Mouse (Mus musculus) kidney, adult 10 weeks (tissue): ENCODE results near the gene Akr1b10. TPM values are rescaled to one million over a fixed set of nuclear protein-coding genes. Genes with fewer than 3 reads are reported as not detected.

ENCODE experiments used
- polyA plus RNA-seq: library from polyadenylated mRNA; stranded (reverse); fragments of 350-450 nt; fragmentation: Illumina TruSeq; extraction: RNeasy Lipid Tissue Mini Kit (QIAGEN cat#74804); gene quantifications from one replicate; pipeline ENCODE4 v1.2.3, GENCODE M21; 2014; ENCODE audit warnings: low read depth, low replicate concordance

Gene Akr1b10
- 27.7 TPM for polyA plus RNA-seq

DNA sequence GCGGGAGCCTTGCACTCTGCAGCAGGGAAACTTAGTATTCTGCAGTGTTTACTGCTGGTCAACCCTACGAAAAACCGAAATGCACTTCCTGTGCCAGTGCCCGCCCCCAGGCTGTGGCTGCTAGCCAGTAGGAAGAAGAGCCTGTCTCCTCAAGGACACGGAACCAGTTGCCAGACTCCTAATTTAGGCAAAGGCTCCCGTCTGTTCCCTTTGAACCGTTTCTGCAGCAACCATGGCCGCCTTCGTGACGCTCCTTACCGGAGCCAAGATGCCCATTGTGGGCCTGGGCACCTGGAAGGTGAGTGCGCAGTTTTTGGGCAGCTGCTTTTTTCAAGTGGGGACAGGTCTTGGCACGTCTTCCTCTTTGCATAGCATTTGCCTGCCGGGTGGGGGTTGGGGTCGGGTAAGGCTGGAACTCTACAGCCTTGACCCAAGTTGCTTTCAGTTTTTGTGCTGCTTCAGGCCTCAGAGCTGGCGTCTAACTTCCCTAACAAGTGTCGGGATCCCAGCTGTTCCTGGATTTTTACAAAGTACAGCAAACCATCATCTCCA, at the start of gene Akr1b10:
Akr1b10 (plus strand) TSS at position 109 of the 552 bp plus-strand sequence.

DNA sequence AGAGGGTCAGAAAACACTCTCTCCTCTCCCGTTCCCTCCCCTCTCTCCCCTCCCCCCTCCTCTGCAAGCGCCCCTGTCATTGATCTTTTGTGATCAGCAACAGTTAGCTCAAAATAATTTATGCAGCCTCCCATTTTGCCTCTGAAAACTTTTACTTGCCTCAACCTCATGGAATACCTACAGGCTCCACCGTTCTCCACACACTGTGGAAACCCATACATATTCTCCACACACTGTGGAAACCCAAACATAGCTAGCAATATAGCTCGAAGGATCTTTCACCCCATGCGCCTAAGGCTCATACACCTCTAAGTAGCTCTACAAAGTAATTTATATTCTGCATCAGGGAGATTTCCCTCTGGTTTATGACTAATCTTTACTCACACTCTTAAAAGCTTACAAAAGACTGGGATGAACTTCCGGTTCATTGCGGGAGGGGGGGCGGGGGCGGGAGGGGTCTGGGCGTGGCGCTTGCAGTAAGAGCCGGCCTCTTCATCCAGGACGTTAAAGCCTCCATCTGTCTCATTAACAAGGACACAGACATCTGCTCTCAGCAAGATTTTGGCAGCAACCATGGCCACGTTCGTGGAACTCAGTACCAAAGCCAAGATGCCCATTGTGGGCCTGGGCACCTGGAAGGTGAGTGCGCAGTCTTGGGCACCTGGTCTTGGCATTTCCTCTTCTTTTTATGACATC, 30.2 kb upstream of the Akr1b10 start, which contains the start of gene Akr1b8:
Akr1b8 (plus strand) TSS at position 462 of the 696 bp plus-strand sequence.

DNA sequence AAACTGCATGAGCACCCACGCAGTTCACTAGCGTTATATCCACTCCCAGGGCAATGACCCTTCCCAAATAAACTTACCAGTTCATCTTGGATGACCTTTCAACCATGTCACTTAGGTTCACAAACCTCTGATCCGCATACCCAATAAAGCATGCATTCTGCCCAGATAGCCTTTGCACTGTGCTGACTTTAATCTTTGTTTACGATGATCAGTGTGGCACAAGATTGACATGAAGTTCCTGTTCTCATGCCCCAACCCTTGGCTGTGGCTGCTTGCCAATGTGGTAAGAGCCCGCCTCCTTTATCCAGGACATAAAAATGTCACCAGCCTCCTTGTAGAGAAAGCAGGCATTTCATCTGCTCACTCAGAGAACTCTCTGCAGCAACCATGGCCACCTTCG, 28.0 kb downstream of the Akr1b10 start, which contains the start of gene Akr1b7:
Akr1b7 (plus strand) TSS at position 312 of the 400 bp plus-strand sequence.

Other genes starting within 250 kb of the Akr1b10 start
- 56.2 TPM for gene Slc35b4, start 207.1 kb upstream of the Akr1b10 start, polyA plus RNA-seq
- gene Akr1b3, start 66.7 kb upstream of the Akr1b10 start, polyA plus RNA-seq, result 209 TPM
- 0.69 TPM for gene Akr1b8, start 30.1 kb upstream of the Akr1b10 start, polyA plus RNA-seq
- gene Akr1b7, start 28.1 kb downstream of the Akr1b10 start, polyA plus RNA-seq, result 3.7 TPM
- 36.3 TPM for gene Bpgm, start 92.0 kb downstream of the Akr1b10 start, polyA plus RNA-seq
- 156 TPM for gene Cald1, start 214.3 kb downstream of the Akr1b10 start, polyA plus RNA-seq